Mouse (Mus musculus): ENCODE data around the gene A930017K11Rik.

Gene A930017K11Rik

DNA sequence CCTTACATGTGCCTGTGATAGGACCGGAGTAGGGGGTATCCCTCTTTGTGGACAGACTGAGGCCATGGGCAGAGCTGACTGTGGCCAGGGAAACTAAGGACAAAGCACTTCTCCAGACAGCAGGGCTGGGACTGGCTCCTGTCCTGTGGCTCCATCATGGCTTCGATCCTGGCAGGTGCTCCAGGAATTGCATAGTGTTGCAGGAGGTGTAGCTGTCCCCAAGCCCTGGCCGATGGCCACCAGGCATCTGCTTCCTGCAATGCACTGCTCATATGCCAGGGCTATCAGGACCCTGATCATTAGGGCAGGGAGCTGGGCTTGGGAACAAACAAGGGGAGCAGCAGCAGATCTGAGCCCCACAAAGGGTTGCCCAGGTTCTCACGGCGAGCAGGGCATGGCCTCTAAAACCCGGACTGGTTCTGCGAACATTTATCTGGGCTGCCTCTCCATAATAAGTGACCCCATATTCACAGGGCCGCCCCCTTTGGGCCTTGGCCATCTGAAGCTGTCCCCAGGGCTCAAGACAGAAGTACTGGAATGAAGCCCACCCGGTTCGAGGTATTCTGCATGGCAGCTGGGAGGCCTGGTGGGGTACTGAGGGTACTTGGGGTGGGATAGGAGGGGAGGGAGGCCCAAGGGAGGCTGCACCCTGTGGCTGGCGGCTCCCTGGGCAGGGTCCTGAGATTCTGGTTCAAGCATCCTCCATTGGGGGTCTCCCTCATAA is 6.6 kb upstream of the A930017K11Rik start:
- no peak for DNase-seq (ENCODE audit: low read depth)

DNA sequence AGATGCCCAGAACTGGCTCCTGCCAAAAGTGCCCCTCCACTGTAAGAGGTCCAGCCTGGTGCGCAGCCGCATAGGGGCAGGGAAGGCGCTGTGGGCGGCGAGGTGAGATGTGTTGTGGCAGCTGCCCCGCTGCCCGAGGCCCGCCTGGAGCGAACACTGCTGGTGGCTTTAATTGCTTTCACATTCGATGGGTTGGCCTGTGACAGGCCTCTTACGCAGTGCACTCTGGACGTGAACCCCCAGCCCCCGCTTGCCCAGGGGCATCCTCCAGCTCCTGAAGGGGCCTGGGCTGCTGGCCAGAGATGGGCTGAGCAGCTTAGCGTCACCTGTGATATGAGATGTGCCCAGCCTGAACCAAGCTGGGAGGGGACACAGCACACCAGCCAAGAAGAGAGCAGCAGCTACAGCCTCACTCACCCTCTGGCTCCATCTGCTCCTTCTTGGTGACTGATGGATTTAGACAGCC is 5.3 kb upstream of the A930017K11Rik start:
- no peak for DNase-seq (ENCODE audit: low read depth)

DNA sequence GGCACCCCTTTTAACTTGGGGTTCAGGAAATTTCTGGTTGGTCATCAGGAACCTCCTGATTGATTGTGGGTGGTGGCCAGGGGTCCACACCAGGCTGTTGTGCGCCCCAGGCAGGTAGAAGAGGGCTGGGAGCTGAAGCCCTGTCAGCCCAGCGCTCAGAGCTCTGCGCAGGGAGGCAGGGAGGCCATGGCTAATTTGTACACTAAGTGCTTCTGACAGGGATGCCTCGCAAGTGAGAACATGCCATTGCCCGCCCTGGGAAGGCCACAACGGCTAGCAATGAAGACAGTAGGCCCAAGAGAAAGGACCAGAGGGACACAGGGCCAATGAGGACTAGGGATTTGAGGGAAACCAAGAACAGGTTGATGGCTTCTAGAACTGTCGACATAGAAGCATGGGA is 4.3 kb upstream of the A930017K11Rik start:
- DNase-seq (ENCODE audit: low read depth), result no peak

DNA sequence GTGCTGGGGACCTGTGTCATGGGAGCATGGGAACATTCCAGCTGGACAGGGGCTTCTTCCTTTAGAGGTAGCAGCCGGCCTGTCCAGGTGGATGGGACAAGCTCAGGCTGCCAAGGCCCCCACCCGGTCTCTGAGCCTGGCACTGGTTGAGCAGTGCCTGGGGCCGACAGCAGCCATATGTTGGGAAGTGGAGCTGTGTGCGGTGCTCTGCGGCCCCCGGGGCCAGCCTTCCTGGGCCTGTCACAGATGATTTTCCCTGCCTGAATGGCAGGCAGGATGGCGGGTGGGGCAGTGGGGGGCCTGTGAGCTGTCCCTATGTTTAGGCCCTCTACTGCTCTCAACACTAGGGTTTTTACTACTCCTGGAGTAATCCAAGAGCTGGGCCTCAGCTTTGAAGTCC is 3.8 kb upstream of the A930017K11Rik start:
- no peak for DNase-seq (ENCODE audit: low read depth)

DNA sequence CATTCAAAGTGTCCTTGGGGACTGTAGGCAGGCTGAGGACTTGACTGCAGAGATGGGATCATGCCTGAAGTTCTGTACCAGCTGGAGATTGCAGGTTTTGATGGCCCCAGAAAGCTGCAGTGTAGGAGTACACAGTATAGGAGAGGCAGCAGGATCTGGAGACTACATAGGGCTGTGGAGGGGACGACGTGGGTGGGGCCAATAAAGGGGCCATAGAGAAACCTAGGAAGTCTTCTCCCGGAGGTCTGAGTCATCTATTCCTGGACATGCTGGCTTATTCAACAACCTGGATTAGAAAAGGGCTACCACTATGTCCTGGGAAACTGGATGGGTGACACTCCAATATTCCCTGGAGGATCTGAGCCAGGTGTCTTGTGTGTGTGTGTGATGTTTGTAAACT is 3.4 kb upstream of the A930017K11Rik start:
- no peak for DNase-seq (ENCODE audit: low read depth)

DNA sequence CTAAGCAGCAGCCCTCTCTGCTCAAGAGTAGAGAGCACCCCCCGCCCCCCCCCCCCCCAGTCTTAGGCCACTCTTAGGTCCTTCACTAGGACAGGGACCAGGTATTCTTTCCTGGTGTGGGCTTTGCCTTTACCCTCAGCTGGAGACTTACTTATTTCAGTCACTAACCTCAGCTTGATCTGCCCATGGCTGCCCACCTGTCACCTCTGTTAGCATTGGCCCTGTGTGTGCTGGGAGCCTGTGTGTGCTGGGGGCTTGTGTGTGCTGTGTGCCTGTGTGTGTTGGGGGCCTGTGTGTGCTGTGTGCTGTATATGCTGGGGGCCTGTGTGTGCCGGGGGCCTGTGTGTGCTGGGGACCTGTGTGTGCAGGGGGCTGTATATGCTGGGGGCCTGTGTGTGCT is 2.3 kb upstream of the A930017K11Rik start:
- no peak for DNase-seq (ENCODE audit: low read depth)

DNA sequence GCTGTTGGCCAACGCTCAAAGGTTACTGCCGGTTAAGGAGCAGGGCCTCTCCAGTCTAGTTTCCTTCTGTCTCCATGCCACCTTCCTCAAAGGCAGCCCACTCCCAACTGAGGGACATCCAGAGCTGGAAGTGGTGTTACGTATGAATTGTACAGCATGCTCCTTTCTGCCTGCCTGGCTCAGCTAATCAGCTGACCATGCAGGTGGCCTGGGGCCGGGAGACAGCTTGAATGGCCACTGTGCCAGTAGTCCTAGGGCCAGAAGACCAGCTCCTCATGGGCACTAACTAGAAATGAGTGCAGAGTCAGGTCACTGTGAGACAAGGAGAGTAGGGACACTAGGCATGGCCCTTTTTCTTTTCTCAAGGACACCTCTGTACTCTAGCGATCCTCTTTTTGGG is 796 bp upstream of the A930017K11Rik start:
- DNase-seq (ENCODE audit: low read depth), result no peak

DNA sequence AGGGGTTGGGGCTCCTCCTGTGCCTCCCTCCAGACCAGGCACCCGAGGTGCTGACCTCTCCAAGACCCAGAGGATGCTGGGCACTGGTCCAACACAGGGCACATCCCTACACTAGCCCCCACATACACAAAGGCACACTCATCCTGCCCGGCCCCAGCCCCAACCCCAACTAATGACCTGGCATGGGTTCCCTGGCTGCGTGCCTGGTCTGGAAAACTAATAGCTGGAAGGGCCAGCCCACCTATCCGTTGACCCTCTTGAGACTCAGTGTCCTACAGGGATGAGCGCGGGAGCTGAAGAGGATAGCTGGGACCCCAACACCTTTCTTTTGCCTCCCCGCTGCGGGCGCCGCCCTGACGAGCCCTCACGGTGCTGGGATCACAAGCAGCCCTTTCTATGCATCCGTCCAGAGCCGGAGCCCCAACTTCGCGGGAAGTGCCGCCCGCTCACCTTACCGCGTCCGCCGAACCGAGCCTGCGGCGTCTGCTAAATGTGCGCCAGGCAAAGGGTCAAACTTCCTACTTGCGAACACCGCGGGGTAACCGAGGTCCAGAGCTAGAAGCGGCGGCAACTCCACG is 1.1 kb downstream of the A930017K11Rik start:
- DNase-seq (ENCODE audit: low read depth), result peak; percentile 30

DNA sequence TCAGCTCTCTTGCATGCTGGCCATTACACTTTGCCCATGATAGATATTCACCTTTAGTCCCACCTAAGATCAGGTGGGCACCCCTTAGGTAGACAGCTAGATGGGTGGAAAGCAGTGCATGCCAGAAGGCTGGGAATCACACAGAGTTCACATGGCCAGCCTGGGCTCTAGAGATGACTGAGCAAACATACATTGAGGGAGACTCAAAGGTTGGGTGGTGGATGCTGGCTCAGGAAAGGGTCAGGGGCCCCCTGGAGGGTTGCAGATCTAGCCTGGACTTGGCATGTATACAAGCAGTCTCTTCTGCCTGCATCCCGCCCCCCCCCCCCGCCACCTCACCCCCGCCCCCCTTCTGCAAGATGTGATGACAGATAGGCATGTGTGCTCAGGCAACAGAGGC is 1.7 kb downstream of the A930017K11Rik start:
- no peak for DNase-seq (ENCODE audit: low read depth)

DNA sequence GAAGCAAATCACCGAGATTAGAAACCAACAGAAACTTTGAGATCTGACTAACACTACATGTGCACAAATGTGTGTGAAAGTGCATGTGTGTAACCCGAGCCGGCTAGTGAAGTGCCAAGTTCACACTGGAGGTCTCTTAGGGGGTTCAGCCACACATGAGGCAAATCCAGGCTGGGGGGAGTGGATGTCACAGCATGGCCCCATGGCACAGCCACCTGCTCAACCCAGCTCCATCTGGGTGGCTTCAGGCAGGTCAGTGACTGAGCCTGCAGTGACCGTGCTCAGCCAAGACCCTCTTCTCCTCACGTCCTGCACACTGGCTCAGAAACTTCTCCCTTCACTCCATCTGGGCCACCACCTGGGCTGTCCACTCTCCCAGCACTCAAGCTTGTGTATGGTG is 2.4 kb downstream of the A930017K11Rik start:
- peak; percentile 24 for DNase-seq (ENCODE audit: low read depth)

DNA sequence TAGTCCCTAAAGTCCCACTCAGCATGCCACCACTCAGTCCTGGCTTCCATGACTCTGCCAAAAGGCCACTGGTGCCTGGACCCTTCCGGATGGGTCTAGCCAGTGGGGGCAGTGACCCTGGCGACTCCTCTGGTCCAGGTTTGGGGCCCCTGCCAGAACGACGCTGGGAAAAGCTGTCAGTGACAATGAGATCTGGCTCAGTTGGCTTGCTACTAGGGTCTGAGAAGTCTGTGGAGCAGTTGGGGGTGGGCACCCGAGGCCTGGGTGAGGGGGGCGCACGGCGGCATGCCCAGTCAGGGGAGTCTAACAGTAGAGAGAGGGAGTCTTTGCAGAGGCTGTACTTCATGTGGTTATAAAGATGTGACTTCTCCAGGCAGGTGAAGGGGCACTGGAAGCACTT is 4.3 kb downstream of the A930017K11Rik start:
- DNase-seq (ENCODE audit: low read depth), result no peak

DNA sequence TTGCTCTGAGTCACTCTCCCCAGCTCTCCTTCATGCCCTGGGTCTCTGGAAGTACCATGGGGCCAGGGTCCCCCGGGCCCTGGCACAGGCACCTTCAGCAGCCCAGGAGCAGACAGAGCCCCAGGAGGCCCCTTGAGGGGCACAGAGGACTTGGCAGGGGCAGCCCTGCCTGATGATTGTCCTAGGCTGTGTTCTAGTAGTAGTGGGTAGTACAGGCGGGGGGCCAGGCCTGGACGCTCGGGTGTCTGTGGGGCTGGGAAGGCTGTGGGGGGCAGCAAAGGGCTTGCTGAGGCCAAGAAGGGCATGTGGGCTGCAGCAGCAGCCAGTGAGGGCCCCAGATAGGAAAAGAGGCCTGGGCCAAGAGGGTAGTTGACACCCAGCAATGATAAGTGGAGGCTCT is 4.8 kb downstream of the A930017K11Rik start:
- no peak for DNase-seq (ENCODE audit: low read depth)

DNA sequence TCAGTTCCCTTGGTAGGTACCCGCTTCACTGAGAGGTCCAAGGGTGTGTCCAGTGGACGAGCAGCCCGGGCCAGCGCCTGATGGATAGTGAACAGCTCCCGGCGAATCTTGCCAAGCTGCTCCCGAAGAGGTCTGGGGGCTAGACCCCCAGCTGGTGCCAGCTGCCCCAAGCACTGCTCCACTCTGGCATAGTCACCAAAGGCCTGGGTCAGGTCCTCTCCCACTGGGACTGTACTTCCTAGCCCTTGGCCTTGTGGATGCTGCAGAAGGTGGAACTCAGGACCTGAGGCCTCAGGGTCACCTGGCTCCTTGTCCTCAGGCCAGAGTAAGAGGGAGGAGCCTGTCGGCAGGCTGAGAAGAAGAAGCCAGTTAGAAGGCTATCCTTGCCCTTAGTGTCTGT is 5.5 kb downstream of the A930017K11Rik start:
- no peak for DNase-seq (ENCODE audit: low read depth)

DNA sequence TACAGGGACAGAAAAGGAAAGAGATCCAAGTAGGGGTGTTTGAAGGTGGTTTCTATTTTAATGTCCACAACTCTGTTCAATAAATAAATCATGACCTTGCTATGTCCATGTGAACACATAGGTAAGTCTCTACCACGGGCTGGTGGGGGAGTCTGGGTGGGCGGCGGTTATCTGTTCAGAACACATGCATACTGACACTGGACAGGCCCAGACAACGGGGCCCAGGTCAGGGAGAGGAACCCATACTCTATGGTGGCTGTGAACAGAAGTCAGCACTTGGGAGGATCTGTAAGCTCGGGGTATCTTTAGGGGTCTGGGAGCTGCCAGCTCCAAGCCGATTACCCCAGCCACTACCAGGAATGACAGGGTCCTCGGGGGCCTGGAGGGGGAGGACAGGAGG is 6.0 kb downstream of the A930017K11Rik start:
- no peak for DNase-seq (ENCODE audit: low read depth)

DNA sequence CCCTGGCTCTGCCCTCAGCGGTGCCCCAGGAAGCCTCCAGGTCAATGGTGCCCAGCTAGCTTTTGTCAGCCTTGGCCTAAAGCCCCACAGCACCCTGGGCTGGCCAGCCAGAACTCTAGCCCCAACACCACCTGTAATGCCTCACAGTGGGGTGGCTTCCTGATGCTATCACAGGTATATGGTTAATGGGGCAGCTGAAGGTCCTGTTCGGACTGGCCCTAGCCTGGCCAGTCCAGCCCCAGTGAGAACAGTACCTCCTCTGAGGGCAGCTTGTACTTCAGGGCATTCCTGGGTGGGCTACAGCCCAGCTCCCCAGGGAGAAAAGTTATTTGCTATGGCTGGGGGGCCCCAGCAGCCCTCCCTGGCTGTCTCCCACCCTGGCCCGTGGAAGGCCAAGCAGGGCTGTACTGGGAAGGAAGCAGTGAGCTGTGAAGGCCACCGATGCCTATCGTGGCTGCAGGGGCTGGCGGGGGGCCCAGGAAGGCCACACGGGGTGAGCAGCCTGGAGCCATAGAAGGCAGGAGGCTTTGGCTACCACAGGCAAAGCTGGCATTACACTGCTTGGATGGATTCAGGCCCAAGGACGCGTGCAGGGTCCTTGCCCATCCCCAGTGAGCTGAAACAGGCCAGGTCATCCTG is 6.7 kb downstream of the A930017K11Rik start:
- no peak for DNase-seq (ENCODE audit: low read depth)

DNA sequence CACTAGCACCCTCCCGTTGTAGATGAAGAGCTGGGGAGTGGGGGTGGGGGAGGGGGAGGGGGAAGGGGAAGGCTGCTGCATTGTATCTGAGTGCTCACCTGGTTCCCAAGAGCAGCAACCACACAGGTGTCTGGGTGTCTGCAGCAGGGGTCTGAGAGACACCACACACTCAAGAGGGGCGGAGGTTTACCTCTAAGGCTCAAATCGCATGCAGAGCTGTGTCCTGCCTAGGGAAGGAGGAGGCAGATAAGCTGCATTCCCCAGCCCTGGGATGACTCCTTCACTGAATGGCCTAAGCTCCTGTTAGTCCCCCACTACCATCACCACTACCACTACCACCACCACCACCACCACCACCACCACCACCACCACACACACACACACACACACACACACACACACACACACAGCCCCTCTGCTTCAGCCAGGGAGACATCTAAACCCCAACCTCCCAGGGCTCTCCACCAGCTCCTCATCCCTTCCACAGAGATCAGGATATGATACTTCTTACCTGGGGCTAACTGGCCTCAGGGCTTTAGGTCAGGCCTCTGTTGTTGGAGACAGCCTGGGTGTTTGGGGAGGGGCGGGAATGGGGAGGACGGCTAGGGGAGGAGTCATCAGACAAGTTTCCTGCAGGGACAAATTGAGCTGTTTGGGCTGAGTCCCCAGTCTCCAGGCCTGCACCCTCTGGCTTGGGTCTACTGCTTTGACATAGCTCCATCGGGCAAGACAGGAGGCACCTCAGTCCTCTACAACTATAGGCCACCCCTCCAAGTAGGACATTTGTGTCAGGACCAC is 7.8 kb downstream of the A930017K11Rik start, which contains the start of the genes Pigq and Nhlrc4:
Pigq (minus strand) TSS at position 571 of the 798 bp plus-strand sequence.
Nhlrc4 (minus strand) TSS at position 596 of the 798 bp plus-strand sequence.
- DNase-seq (ENCODE audit: low read depth), result no peak

DNA sequence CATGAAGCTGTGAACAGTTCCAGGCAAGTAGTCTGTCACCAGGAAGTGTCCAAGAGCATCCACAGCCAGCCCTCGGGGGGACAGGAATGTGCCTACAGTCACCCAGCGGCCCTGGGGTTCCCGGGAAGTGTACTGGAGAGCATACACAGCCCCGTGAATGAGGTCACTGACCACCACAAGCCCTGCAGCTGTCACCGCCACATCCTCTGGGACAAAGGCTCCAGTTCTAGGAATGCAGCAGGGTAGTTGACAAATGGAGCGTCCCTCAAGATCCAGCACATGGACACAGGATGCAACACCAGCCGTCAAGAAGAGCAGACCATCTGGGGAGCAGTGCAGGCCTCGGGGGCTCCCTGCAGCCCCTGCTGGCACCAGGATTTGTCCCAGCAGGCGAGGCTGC is 8.6 kb downstream of the A930017K11Rik start:
- no peak for DNase-seq (ENCODE audit: low read depth)

DNA sequence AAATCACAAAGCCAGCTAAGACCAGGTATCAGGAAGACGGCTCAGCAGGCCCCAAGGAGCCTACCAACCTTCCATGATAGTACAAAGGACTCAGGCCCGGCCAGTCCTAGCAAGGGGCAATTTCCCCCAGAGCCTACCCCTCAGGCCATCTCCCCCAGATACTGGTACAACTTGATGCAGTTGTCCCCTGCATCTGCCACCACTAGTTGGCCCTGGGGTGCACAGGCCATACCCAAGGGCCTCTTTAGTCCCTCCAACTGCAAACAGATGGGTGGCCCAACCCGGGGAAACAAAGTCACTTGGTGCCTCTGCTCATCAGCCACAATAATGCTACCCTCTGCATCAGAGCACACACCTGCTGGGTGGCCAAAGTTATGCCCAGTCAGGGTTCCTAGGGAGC is 9.1 kb downstream of the A930017K11Rik start:
- DNase-seq (ENCODE audit: low read depth), result no peak

DNA sequence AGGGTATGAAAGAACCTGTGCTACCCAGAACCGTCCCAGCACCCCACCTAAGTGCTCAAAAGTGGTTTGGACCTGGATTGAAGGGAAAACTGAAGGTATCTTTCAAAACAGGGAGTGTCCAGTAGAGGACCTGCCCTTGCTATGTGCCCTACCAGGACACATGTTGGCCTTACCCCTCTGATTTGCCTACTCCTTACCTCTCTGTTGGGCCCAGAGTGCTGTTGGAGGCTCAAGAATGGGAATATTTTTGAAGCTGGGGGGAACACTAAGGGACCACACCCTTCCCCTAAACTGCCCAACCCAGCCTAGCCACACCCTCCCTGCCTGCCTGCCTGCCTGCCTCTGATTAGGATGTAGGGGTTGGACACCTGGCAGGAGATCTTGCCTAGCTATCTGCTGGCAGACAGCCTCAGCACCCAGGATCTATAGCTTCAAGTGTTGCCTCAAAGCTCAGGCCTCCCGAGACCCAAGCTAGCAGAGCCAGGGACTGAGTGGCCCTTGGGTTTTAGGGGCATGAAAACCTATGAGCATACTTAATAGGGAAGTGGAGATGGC is 9.7 kb downstream of the A930017K11Rik start:
- no peak for DNase-seq (ENCODE audit: low read depth)

DNA sequence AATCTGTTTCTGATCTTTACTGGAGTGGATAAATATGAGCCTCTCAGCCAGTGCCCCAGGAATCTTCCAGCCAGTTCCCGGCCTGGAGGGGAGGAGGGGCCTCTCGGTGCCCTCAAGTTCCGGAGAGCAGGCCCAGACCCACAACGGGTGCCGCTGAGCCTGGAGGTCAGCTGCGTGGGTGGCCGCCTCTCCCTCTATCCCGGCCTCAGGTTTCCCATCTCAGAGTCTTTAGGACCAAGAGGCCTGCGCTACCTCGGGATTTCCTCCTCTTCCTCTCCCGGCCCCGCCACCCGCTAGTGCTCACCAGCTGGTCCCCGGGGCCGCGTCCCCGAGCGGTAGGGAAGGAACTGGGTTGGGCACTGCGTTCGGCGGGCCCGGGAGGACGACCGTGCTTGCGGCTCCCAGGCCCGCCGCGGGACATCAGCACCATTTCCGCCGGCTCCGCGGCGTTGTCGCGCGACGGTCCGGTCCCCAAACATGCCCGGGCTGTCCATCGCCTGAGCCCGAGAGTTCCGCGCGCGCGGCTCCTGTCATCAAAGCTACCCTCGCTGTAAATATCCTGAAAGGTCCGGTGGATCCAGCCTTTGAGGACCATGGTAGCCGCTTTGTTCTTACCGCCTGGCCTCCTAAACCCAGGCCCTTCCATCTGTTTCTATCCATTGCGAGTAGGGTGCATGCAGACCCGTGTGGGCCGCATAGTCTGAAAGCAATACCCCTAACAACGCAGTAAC is 10.7 kb downstream of the A930017K11Rik start:
- peak; percentile 86 for DNase-seq (ENCODE audit: low read depth)

DNA sequence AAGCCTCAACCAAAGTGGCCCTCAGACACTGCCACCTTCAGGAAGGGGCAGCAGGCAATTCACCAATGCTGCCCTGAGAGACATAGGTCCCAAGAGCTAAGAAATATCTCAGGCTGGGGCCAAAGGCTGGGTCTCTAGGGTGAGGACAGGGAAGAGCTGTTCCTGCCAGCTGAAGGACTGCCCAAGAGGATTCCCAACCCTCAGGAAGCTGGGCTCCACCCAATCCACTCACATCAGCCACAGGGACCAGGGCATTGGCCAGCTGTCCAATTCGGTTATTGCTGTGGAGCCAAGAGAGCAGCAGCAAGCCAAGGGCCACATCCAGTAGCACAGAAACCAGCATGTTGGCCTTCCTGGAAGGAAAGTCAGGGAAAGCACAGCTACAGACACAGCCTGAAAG is 17.8 kb downstream of the A930017K11Rik start:
- no peak for DNase-seq (ENCODE audit: low read depth)

All from NIH3T3 (cell line).